Mouse (Mus musculus): ENCODE measurements at regions not wholly inside any gene's neighbourhood (a gene's known extent, or its start where the extent isn't known, plus 50 kb on each side); places are given as distances from the start of the nearest gene placed in this dataset.
A peak's percentile ranks its signal among the peaks of the same experiment; 100 is the strongest.

DNA sequence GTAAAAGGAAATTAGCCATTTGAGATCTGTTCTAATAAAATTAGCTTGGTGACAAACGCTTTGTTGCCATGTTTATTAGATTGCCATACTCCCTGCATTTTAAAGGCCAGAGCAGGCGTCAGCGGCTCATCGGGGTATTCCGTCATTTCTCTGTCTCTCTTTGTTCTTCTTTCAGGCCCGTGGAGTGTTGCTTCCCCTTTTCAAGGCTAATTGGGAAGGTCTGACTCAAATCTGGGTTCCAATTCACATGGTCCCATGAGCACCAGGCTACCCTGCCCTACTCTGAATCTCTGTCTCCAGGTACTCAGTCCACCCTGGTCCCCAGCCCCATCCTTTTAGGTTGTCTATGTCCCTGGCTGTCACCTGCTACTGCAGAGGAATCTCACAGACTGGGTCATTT is 138.2 kb upstream of the 4931429L15Rik start:
- DNase-seq (ENCODE audit: low spot score), result no peak

DNA sequence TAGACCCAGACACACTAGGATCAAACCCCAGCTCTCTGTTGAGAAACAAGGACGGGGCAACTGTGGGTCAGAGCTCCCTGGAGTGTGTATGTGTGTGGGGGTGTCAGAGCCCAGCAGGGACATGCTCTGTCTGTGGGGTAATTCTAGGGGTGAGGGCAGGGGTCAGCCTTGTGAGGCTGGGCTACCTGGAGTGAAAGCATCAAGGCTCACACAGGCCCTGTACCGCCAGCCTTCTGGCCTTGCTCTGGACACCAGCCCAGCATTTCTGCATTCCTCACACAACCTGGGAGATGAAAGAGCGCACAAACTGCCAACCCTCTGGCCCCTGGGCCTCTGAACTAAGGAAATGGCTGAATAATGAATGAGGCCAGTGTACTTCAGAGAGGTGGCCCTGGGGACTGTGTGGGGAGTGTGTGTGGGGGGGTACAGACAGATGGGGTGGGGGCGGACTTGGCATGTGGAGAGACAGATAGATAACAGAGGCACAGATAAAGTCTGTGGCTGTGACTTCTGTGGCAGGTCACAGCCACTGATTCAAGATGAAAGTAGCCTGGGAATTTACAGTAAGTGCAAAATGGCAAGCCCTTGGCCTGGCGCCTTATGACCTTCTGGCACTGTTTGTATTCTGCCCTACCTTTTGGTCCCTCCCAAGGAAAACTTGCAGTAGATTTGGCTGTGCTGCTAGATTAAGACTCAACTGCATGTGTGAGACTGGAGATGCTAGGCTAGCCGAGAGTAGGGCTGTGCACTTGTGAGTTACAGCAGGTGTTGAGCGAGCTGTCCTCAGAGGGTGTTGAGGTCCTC is 135.2 kb upstream of the 4931429L15Rik start:
- DNase-seq (ENCODE audit: low spot score), result no peak

DNA sequence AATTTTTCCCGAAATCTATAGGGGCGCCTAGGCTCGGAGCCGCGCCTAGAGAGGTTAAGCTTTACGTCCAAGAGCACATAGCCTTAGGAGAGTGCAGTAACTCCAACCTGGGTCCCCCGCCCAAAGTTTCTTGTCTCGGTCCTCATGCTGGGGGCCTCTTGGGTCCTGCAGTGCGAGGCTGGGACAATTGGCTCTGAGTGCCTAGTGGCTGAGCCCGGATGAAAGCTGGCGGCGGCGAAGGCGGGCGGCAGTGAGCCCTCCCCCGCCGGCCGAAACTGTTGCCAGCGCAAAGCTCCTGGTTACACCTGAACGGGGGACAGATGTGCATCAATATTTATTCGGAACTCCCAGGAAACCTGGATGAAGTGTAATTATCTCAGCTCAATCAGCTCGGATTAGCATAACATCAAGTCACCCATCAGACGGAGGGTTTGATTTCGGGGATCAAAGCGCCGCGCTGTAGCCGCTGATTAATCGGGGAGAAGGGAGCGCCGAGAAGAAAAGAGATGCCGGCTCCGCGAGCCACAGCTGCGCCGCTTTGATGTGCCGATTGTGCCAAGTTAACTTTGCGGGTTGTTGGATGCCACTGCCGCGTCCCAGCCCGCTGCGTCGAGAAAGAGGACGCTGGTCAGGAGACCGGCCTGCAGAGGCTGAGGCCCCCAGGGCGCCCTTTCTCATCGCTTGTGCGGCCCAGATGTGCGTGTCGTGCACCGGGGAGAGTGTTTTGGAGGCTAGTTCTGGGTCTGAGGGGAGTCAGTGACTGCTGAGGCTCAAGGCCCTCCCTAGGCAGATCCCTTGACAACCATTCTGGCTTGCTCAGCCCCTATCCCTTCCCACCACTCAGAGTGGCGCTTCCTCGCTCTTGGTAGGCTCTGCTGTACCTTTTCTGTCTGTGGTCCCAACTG is 123.7 kb upstream of the 4931429L15Rik start:
- DNase-seq (ENCODE audit: low spot score), result no peak

DNA sequence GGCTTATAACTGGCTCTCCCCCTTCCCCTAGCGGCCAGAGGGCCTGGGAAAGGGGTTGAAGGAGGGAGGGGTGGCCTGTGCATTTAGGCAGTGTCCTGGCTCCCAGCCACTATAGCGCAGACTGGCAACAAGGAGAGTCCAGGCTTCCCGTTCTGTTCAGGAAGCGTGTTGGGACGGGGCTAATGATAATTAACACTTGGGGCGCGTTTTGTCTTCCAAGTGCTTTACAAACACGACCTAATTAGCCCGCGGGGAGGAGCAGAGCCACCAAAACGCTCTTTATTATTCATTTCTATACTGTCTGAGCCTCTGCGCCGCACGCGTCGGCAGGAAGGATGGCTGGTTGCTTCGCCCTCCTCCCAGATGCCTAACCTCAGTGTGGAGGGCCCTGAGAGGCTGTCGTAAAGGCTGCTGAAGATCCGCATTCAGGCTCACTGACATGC is 123.0 kb upstream of the 4931429L15Rik start:
- DNase-seq (ENCODE audit: low spot score), result no peak

DNA sequence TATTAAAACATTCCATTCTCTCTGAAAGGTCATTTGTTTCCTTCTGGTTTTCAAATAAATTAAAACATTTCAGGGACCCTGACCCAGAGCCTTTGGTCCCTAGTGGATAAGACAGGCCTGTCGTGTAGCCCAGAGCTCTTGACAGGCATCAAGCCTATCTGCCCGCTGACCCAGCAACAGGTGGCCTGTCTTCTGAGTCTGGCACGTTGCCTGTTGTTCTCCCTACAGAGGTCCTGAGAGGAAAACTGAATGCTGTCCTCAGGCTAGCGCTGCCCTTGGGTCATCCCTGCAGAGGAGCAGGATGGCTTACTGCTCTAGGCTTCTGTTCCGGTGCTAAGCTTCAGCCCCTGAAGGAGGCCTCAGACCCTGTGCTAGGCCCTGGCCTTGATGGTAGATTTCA is 120.4 kb upstream of the 4931429L15Rik start:
- no peak for DNase-seq (ENCODE audit: low spot score)

DNA sequence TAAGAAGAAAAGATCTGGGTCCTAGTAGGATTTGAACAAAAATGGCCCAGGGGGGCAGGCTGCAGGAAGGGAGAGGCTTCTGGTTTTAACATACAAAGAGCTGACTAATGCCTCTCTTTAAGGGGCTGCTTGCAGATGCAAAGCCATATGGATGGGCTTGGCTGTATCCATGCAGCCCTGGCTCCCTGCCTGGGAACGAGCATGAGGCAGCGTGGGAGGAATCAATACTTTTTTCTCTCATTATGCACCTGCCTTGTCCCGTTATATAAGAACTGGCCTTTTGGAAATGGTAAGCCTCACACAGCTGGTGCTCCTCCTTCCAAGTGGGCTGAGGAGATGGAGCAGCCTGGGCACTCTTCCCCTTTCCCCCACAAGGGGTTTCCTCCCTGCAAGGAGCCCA is 114.9 kb upstream of the 4931429L15Rik start:
- no peak for DNase-seq (ENCODE audit: low spot score)

DNA sequence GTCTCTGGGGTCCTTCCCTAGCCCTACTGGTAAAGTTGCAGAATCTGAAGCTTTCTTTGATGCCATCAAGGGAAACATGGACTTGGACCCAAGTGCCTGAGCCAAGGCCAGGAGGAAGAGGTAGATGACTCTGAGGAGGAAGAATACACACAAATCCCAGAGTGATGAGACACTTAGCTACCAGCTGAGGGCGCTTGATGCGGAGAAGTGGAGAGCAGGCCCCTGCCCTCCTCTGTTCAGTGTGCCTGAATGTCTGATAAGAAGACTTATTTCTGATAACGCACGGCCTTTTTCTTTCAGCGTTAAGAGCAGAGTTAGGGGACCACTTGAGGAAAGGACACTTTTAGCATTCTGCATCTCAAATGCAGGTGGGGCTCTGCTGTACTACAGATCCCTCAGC is 113.9 kb upstream of the 4931429L15Rik start:
- DNase-seq (ENCODE audit: low spot score), result no peak

DNA sequence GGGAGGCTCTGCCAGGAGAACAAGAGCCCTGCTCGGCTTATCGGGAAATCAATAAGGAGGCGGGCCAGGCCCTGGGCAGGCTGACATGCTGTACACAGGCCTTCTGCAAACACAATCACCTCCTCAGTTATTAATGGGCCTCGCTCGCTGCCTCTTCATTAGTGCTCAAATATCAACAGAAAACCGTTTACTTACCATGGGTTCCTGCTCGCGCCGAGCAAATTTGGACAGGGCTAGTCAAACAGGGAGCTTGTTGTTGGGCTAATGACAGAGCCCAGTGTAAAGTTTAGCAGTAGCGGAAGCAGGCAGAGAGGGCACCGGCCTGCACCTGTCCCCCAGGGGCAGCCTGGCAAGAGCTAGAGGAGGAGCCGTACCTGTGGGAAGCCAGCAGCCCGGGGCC is 111.3 kb upstream of the 4931429L15Rik start:
- DNase-seq (ENCODE audit: low spot score), result no peak

DNA sequence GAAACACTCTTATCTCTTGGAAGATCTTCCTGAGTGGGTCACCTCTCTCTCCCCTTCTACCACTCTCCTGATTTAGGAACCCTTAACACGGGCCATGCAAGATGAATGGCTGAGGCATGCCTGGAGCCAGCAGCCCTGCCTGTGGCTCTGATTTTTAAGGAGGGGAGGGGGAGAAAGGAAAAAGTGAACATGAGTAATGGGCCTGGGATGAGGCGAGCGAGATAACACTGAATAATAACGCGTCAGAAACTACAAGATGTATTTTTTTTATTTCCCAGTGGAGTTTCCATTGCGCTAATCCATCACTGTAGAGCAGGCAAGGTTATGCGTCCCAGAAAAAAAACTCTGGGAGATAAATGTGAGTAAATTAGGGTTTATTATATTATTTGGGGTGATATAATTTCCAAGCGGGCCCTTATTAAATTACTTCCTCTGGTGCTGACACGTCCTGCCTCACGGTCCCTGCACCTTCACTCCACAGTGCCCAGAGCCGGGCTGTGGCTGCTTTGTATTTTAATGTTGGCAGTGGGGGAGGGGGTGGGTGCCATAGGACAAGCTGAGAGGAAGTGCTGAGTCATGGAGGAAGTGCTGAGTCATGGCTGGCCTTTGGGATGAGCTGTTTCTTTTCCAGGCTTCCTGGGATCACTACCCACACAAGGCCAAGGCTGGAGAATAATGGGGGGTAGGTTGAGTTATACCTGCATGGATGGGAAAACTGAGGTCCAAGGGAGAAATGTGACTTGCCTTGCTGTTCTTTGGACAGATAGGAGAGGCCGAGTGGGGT is 103.6 kb upstream of the 4931429L15Rik start:
- no peak for DNase-seq (ENCODE audit: low spot score)

DNA sequence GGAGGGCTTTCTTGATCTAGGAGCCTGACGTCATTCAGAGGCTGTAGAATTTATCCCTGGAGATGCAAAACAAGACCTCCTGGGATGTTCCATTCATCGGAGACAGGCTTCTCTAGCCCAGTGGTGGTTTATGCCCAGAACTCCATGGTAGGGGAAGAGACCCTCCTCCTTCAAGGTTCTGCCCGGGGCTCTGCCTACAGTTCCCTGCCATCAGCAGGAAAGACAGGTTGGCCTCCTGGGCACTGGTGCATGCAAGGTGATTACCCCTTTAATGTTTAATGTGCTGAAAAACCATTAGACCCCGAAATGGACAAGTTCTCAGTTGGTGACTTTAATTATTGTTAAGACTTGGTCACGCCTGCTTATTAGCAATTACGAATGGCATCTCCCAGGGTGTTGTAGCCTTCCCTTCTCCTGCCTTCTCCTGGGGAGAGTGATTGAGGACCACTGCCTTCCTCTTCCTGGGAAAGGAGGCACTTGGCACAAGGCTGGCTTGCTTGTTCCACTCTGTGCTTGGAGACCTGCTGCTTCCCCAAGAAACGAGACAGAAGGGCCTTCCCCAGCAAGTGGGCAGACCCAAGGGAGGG is 102.0 kb upstream of the 4931429L15Rik start:
- DNase-seq (ENCODE audit: low spot score), result no peak

DNA sequence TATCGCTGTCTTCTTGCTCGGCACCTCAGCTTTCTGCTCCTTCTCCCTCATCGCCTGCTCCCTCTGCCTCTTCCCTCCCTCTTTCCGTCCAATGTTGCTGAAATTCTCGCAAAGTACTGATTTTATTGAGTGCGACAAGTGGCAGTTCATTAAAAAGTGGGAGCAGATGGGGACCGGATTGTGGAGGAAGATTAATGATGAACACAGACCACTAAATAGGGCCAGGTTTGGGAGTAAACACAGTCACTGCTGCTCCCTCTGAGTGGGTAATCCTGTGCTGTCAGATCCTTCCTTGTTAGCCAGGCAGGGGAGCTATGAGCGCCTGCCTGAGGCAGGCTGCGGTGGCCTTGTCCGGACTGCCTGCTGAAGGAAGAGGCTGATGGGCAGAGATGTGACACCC is 91.9 kb upstream of the 4931429L15Rik start:
- DNase-seq (ENCODE audit: low spot score), result no peak

DNA sequence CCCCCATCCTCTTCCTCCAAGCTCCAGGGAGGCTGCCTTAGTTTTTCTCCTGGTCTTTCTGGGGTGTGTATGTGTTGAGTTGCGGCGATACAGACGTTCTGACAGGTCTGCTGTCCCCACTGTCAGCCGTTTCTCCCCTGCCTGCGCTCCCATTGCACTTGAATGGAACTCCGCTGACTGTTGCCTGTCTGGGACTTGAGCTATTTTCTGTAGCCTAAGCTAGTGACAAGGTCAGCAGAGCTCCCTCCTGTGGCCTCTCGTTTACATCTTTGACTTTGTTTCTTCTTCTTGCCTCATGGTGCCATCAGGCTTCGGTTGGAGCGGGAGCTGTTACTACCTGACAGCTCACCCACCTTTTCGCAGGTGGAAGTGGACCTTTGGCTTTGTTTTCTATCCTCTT is 89.0 kb upstream of the 4931429L15Rik start:
- no peak for DNase-seq (ENCODE audit: low spot score)

DNA sequence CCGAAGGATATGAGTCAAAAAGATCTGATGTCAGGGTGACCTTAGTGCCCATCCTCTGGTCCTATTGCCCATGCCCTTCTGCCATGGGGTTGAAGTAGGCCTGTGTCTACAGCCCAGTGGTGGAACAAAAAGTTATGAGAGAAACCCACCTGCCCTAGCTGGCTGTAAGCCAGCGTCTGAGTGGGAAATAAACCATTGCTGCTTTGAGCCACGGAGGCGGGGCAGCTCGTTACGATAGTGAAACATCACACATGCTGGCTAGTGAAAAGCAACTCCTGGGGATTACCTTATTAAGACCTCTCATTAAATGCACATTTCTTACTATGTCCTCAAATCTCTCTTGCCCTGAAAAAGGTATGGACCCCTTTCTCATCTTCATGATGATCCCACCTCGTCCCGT is 86.8 kb upstream of the 4931429L15Rik start:
- DNase-seq (ENCODE audit: low spot score), result no peak

DNA sequence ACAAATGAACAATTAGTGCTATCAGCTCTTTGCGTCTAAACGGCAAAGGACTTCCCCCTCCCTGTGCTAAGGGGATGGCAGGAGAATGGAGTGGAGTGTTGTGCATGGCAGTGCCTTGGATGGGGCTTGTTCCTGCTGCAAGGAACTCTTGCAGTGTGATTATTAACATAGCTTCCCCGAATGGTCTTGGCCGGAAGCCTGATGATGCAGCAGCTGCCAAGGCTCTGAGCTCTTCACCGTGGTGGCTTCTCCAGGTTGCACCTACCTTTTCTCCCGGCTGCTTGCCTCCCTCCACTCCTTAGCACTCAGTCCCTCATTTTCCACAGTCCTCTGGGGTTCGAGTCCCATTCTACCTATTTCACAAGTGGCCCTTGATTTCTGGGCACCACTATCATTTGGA is 76.8 kb upstream of the 4931429L15Rik start:
- no peak for DNase-seq (ENCODE audit: low spot score)

DNA sequence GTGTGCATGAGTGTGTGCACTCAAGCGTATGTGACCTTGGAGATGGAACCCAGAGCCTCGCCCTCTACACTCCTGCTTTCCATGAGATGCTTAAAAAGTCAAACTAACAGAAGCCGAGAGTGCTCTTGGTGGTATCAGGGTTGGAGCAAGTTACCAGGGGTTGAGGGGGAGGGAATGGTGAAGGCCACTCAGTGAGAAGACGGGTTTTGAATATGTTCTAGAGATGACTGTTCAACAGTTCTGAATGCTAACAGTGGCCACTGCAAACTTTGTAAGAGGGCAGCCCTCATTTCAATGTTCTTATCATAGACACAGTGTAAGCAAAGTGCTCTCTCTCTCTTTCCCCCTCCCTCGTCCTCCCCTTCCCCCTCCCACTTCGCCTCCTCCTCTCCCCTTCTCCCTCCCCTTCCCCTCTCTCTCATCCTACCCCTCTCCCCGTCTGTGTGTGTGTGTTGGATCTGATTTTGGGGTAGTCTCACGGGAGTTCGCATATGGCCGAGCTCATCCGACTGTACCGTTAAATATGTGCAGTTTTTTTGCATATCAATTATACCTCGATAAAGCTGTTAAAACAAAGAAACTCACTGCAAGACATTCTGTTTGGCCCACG is 75.5 kb upstream of the 4931429L15Rik start:
- DNase-seq (ENCODE audit: low spot score), result no peak

DNA sequence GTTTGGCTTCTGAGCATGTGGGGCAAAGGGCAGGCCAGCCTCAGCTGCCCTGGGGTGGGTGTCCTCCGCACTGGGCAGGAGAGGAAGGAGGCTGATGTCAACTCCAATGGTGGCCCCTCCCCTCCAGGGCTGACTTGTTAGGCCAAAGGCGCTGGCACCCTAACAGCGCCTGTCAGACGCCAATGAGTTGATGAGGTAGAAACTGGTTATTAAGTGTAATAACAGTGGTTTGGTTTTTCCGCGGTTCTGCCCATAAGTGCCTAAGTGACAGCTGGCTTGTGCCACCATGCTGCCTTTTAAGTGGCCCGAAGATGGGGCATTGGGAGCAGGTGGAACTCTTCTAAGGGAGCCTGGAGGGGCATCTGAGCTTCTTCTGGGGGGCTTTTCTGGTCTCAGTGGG is 74.5 kb upstream of the 4931429L15Rik start:
- no peak for DNase-seq (ENCODE audit: low spot score)

DNA sequence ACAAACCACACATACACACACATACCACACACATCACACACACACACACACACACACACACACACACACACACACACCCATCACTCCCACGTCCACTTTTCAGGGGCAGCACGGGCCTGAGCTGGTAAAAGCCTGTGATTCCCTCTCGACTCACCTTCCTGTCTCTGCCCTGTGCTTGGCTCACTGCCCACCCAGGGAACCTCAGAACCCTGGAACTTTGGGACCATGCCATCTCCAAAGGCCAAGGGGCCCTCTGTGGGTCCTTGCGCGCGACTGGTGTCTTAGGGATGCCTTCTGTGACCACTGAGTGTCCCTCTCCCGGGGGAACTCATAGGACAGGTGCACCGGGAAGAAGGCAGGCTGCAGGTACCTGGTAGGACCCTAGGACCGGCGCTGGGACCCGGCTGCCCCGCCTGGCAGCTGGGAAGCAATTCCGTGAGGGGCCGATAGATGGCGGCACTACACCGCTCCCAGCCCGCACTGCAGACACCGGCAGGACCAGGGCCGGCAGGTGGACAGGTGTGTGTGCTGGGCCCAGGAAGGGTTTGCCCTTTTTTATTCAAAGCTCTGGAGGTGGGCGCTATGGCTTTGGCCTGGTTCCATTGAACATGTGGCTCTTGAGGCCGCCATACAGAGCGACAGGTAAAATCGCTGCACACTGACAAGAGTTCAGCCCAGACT is 73.0 kb upstream of the 4931429L15Rik start:
- DNase-seq (ENCODE audit: low spot score), result peak; percentile 55

DNA sequence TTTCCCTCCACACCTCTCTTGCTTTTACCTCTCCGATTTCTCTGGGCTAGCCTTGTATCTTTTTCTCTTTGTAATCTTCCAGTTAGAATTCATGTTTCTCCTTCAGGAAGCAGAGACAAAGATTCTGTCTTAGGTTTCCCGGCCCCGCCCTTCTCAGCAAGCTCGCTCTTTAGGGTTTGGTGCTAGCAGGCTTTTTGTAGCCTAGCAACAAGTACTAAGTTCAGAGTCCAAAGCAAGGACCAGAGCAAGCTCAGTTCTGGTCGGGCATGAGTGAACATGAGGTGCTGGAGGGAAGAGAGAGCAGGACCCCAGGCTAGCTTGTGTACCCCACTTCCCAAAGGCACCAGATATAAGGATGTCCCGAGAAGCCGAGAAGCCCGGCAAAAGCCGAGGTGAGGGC is 70.0 kb upstream of the 4931429L15Rik start:
- DNase-seq (ENCODE audit: low spot score), result no peak

DNA sequence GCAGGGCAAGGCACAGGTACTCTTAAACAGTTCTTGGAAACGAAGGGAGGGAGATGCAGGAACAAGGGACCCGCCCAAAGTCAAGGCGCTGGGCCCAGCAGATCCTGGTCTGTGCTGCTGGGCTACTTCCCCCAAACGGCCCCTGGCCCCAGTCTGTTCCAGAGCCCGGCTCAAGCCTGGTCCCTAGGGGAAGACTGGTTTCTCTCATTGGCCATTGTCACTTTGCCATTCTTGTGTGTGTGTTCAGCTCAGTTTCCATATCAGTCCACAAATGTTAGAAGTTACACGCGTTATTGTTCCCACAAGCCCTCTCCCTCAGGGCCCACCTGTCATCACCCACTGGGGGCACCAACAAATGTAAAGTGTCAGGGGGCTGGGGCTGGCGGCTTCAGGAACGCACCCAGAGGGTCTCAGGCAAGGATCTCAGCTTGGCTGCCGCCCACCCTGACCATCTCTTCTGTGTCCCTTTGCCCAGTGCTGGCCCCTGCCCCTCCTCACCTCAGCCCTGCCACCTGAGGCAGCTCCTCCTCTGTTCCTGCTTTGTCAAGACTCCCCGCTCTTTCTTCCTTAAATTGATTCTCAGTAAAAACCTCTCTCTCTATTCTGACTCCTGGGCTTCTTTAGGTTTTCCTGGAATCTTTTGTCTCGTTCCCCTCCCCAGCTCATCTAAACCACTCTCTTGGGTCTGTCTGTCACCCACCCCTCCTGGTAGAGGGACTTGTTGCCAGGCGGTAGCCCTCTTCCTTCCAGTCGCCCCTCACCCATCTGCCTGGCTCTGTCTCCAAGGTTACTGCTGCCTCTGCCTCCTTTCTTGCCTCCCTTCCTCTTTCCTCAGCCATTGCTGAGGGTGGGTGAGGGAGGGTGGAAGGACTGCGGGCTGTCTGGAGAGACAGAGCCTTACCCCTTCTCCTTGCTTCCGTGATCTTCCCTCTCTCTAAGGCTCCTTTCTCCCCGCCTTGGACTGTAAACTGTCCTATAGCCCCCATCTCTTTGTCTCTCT is 69.2 kb upstream of the 4931429L15Rik start:
- no peak for DNase-seq (ENCODE audit: low spot score)

DNA sequence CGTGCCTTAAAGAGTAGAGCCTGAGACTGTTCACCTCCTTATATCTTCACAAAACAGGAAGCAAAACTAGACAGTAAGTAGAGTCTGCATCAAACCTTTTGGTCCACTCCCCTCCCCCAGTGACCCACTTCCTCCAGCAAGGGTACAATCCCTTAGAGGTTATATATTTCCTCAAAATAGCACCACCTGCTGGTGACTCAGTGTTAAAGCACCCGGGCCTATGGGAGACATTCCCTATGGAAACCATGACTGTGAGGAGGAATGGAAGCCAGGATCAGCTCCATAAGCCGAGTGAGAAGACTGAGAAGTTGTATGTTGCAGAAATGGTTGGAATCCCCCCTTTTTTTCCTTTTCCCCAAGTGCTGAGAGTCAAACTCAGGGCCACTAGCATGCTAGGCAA is 66.5 kb upstream of the 4931429L15Rik start:
- DNase-seq (ENCODE audit: low spot score), result no peak
